Mouse (Mus musculus): Measurements from ENCODE around the gene Olfr1287. TPM values are rescaled to one million over a fixed set of nuclear protein-coding genes. Genes with fewer than 3 reads are reported as not detected.

The Olfr1287 gene
- polyA plus RNA-seq (2015; fragmentation: Nextera tagmentation; extraction: Ambion mirVana): not detected in 2 replicates

- DNase-seq (ENCODE audit: low spot score): no peak
Observed at GRCm38 (mm10) chr2:111448842-111449241, at the start of gene Olfr1287. Olfr1287 (plus strand) TSS chr2:111449142.

- no peak for DNase-seq (ENCODE audit: low spot score)
Observed at GRCm38 (mm10) chr2:111422931-111423330, 26.0 kb upstream of the Olfr1287 start, which contains the start of gene Olfr1286. Olfr1286 (minus strand) TSS chr2:111423115.

GRCm38 (mm10) chr2:111473801-111474200, 24.9 kb downstream of the Olfr1287 start, which contains the start of gene Olfr1288:
Olfr1288 (plus strand) TSS chr2:111474101.
- no peak for DNase-seq (ENCODE audit: low spot score)

- DNase-seq (ENCODE audit: low spot score): no peak
Observed at GRCm38 (mm10) chr2:111480519-111480918, 31.6 kb downstream of the Olfr1287 start, which contains the start of gene Olfr1289. Olfr1289 (plus strand) TSS chr2:111480819.

- no peak for DNase-seq (ENCODE audit: low spot score)
Observed at GRCm38 (mm10) chr2:111493729-111494128, 44.8 kb downstream of the Olfr1287 start, which contains the start of gene Olfr1290. Olfr1290 (minus strand) TSS chr2:111493829.

- DNase-seq (ENCODE audit: low spot score): no peak
Observed at GRCm38 (mm10) chr2:111496880-111497279, 47.9 kb downstream of the Olfr1287 start, which contains the start of gene Olfr1291-ps1. Olfr1291-ps1 (plus strand) TSS chr2:111497180.

Other genes starting within 250 kb of the Olfr1287 start
- gene 4930430A15Rik, start 219.5 kb upstream of the Olfr1287 start, polyA plus RNA-seq (2015; fragmentation: Nextera tagmentation; extraction: Ambion mirVana): not detected in 2 replicates
- not detected in 2 replicates for gene Olfr1275, start 213.9 kb upstream of the Olfr1287 start, polyA plus RNA-seq (2015; fragmentation: Nextera tagmentation; extraction: Ambion mirVana)
- not detected in 2 replicates for gene Olfr1276, start 194.6 kb upstream of the Olfr1287 start, polyA plus RNA-seq (2015; fragmentation: Nextera tagmentation; extraction: Ambion mirVana)
- gene Olfr1277, start 175.0 kb upstream of the Olfr1287 start, polyA plus RNA-seq (2015; fragmentation: Nextera tagmentation; extraction: Ambion mirVana): not detected in 2 replicates
- not detected in 2 replicates for gene Olfr1278, start 159.0 kb upstream of the Olfr1287 start, polyA plus RNA-seq (2015; fragmentation: Nextera tagmentation; extraction: Ambion mirVana)
- gene Olfr1279, start 148.5 kb upstream of the Olfr1287 start, polyA plus RNA-seq (2015; fragmentation: Nextera tagmentation; extraction: Ambion mirVana): not detected in 2 replicates
- gene Olfr1280, start 135.1 kb upstream of the Olfr1287 start, polyA plus RNA-seq (2015; fragmentation: Nextera tagmentation; extraction: Ambion mirVana): not detected in 2 replicates
- gene Olfr1281, start 122.6 kb upstream of the Olfr1287 start, polyA plus RNA-seq (2015; fragmentation: Nextera tagmentation; extraction: Ambion mirVana): not detected in 2 replicates
- not detected in 2 replicates for gene Olfr1282, start 113.1 kb upstream of the Olfr1287 start, polyA plus RNA-seq (2015; fragmentation: Nextera tagmentation; extraction: Ambion mirVana)
- gene Olfr1283, start 82.4 kb upstream of the Olfr1287 start, polyA plus RNA-seq (2015; fragmentation: Nextera tagmentation; extraction: Ambion mirVana): not detected in 2 replicates
- not detected in 2 replicates for gene Olfr1284, start 73.6 kb upstream of the Olfr1287 start, polyA plus RNA-seq (2015; fragmentation: Nextera tagmentation; extraction: Ambion mirVana)
- gene Olfr1286, start 26.0 kb upstream of the Olfr1287 start, polyA plus RNA-seq (2015; fragmentation: Nextera tagmentation; extraction: Ambion mirVana): not detected in 2 replicates
- not detected in 2 replicates for gene Olfr1288, start 25.0 kb downstream of the Olfr1287 start, polyA plus RNA-seq (2015; fragmentation: Nextera tagmentation; extraction: Ambion mirVana)
- not detected in 2 replicates for gene Olfr1289, start 31.7 kb downstream of the Olfr1287 start, polyA plus RNA-seq (2015; fragmentation: Nextera tagmentation; extraction: Ambion mirVana)
- not detected in 2 replicates for gene Olfr1290, start 44.7 kb downstream of the Olfr1287 start, polyA plus RNA-seq (2015; fragmentation: Nextera tagmentation; extraction: Ambion mirVana)
- gene Olfr1291-ps1, start 48.0 kb downstream of the Olfr1287 start, polyA plus RNA-seq (2015; fragmentation: Nextera tagmentation; extraction: Ambion mirVana): not detected in 2 replicates
- gene Olfr1293-ps, start 76.1 kb downstream of the Olfr1287 start, polyA plus RNA-seq (2015; fragmentation: Nextera tagmentation; extraction: Ambion mirVana): not detected in 2 replicates
- gene Olfr1294, start 91.1 kb downstream of the Olfr1287 start, polyA plus RNA-seq (2015; fragmentation: Nextera tagmentation; extraction: Ambion mirVana): not detected in 2 replicates
- gene Olfr1295, start 120.5 kb downstream of the Olfr1287 start, polyA plus RNA-seq (2015; fragmentation: Nextera tagmentation; extraction: Ambion mirVana): not detected in 2 replicates
- not detected in 2 replicates for gene Olfr1297, start 177.4 kb downstream of the Olfr1287 start, polyA plus RNA-seq (2015; fragmentation: Nextera tagmentation; extraction: Ambion mirVana)
- not detected in 2 replicates for gene Olfr1298, start 200.1 kb downstream of the Olfr1287 start, polyA plus RNA-seq (2015; fragmentation: Nextera tagmentation; extraction: Ambion mirVana)
- gene Olfr1299, start 212.3 kb downstream of the Olfr1287 start, polyA plus RNA-seq (2015; fragmentation: Nextera tagmentation; extraction: Ambion mirVana): not detected in 2 replicates

Measured in thymus, postnatal 0 days (tissue).